ENCODE assay signal across 8 mouse cellular contexts in the genomic region with DNA sequence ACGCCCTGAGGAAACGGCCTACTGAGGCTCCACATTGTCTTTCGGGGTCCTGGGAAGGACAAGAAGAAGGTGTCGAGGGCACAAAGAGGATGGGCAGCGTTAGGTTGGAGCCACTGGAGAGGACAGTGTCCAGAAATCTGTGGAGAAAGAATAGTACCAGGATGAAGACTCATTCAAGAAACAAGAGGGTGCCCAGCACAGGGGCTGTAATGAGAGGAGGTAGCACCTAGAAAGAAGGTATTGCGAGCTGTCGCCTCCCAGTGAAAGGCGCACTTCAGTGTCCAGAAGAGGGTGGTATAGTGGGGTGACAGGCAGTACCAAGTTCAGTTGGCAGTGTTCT. TPM values are rescaled to one million over a fixed set of nuclear protein-coding genes. Genes with fewer than 3 reads are reported as not detected.
A peak's percentile ranks its signal among the peaks of the same experiment; 100 is the strongest.
DNase-seq lines count a peak whose midpoint lies in the region; ATAC-seq and TF ChIP-seq lines count a peak whose summit lies in the region.

No protein-coding gene starts in this region.

- WGBS in cerebellum, adult 2 months: 1% methylated on average over 8 of the region's 8 CpGs
- WGBS in thymus, adult 2 months: 4% methylated on average over 8 of the region's 8 CpGs
- WGBS in liver, embryonic 15.5 days (ENCODE audit: insufficient replicate concordance): 1% methylated on average over 8 of the region's 8 CpGs

- H3K36me3 ChIP-seq in thymus, adult 2 months (ENCODE audit: control insufficient read depth, insufficient read depth, low read length): no peaks in the 10 kb centered on the region; the same call in 1 of the 2 replicates
- peaks cover 26% of the 10 kb centered on the region for H3K36me3 ChIP-seq in liver, embryonic 15.5 days (replicated peaks)

- H3K4me2 ChIP-seq in liver, embryonic 15.5 days: peak overlapping the region; percentile 100

- TF ChIP-seq CTCF in cerebellum, adult 2 months (IDR thresholded peaks at IDR 0.05; ENCODE audit: borderline replicate concordance, insufficient read depth, low read depth, low read length): no peak
- TF ChIP-seq CTCF in thymus, adult 2 months (IDR thresholded peaks at IDR 0.05; ENCODE audit: borderline replicate concordance, control insufficient read depth, extremely low read depth, insufficient read depth, low read length, poor library complexity): no peak

- H3K4me1 ChIP-seq in cerebellum, adult 2 months (ENCODE audit: control insufficient read depth, insufficient read depth, low read length): peaks cover 17% of the 10 kb centered on the region
- peaks cover 17% of the 10 kb centered on the region for H3K4me1 ChIP-seq in thymus, adult 2 months (replicated peaks; ENCODE audit: control insufficient read depth, insufficient read depth, low read length)
- H3K4me1 ChIP-seq in liver, embryonic 15.5 days (replicated peaks): peaks cover 68% of the 10 kb centered on the region

- TF ChIP-seq POLR2A in cerebellum, adult 2 months (IDR thresholded peaks at IDR 0.05; ENCODE audit: borderline replicate concordance, insufficient read depth, low read length): no peak
- TF ChIP-seq POLR2A in thymus, adult 2 months (IDR thresholded peaks at IDR 0.05; ENCODE audit: control insufficient read depth, extremely low read depth, insufficient read depth, low read length, poor library complexity): no peak

- H3K9ac ChIP-seq in liver, embryonic 15.5 days: peak overlapping the region; percentile 74

- peak overlapping the region; percentile 65 for H3K27ac ChIP-seq in cerebellum, adult 2 months (ENCODE audit: insufficient read depth, low read length)
- peak overlapping the region; percentile 66 for H3K27ac ChIP-seq in thymus, adult 2 months (ENCODE audit: control insufficient read depth, insufficient read depth, low read length)
- H3K27ac ChIP-seq in liver, embryonic 15.5 days (replicated peaks): peak overlapping the region; percentile 91

- DNase-seq in cerebellum, adult 2 months: no peak
- no peak for DNase-seq in cerebellum, postnatal 36 days
- no peak for DNase-seq in thymus, adult 2 months
- DNase-seq in thymus, postnatal 4 days: no peak
- DNase-seq in urinary bladder, postnatal 14 days (ENCODE audit: low spot score): no peak
- no peak for DNase-seq in embryo, embryonic 9.5 days (ENCODE audit: extremely low spot score)

- peak; percentile 17 for ATAC-seq in liver, embryonic 15.5 days (ENCODE audit: insufficient read depth)
- no peak for ATAC-seq in megakaryocyte progenitor cell, adult 5-6 weeks (replicated peaks; ENCODE audit: poor library complexity)

- H3K27me3 ChIP-seq in cerebellum, adult 2 months (ENCODE audit: control insufficient read depth, insufficient read depth, low read length): no peaks in the 10 kb centered on the region
- H3K27me3 ChIP-seq in thymus, adult 2 months (ENCODE audit: control insufficient read depth, insufficient read depth, low read length): no peaks in the 10 kb centered on the region
- H3K27me3 ChIP-seq in liver, embryonic 15.5 days: no peaks in the 10 kb centered on the region

- H3K9me3 ChIP-seq in liver, embryonic 15.5 days (replicated peaks): no peaks in the 10 kb centered on the region

- peak overlapping the region; percentile 85 for H3K4me3 ChIP-seq in cerebellum, adult 2 months (replicated peaks; ENCODE audit: insufficient read depth, low read depth, low read length)
- peak overlapping the region; percentile 67 for H3K4me3 ChIP-seq in thymus, adult 2 months (ENCODE audit: control insufficient read depth, insufficient read depth, low read length)
- peak overlapping the region; percentile 77 for H3K4me3 ChIP-seq in liver, embryonic 15.5 days (replicated peaks)

RNA-seq across cellular contexts. Expression of gene Polr2h, which starts 0.7 kb away (rescaled TPM):
- polyA plus RNA-seq in cerebellum, adult 2 months (2012; rRNA removed): 38.6 and 41.2 TPM in 2 replicates
- 24.7 and 32.9 TPM in 2 replicates for polyA plus RNA-seq in thymus, adult 2 months (2012; rRNA removed)
- polyA plus RNA-seq in liver, embryonic 15.5 days (2015; fragmentation: Nextera tagmentation; extraction: Ambion mirVana): 36.4 and 39.3 TPM in 2 replicates
- 75.3 and 99.4 TPM in 2 replicates for total RNA-seq in megakaryocyte progenitor cell, adult 5-6 weeks (2015)
- 75.1 and 78.2 TPM in 2 replicates for total RNA-seq in megakaryocyte progenitor cell, adult 5-6 weeks (2017)

RNA-seq across cellular contexts. Expression of gene Clcn2, which starts 0.7 kb away (rescaled TPM):
- 94.4 and 97.2 TPM in 2 replicates for polyA plus RNA-seq in cerebellum, adult 2 months (2012; rRNA removed)
- 40.5 and 42.1 TPM in 2 replicates for polyA plus RNA-seq in thymus, adult 2 months (2012; rRNA removed)
- polyA plus RNA-seq in liver, embryonic 15.5 days (2015; fragmentation: Nextera tagmentation; extraction: Ambion mirVana): 9.5 and 13.7 TPM in 2 replicates
- 0.34 and 1.3 TPM in 2 replicates for total RNA-seq in megakaryocyte progenitor cell, adult 5-6 weeks (2015)
- total RNA-seq in megakaryocyte progenitor cell, adult 5-6 weeks (2017): 1.2 and 1.6 TPM in 2 replicates

RNA-seq across cellular contexts. Expression of gene Chrd, which starts 16.1 kb away (rescaled TPM):
- polyA plus RNA-seq in cerebellum, adult 2 months (2012; rRNA removed): 60.1 and 71.4 TPM in 2 replicates
- 3.6 and 3.7 TPM in 2 replicates for polyA plus RNA-seq in thymus, adult 2 months (2012; rRNA removed)
- polyA plus RNA-seq in liver, embryonic 15.5 days (2015; fragmentation: Nextera tagmentation; extraction: Ambion mirVana): 0.37 and 0.47 TPM in 2 replicates
- not detected in 2 replicates for total RNA-seq in megakaryocyte progenitor cell, adult 5-6 weeks (2015)
- not detected in 2 replicates for total RNA-seq in megakaryocyte progenitor cell, adult 5-6 weeks (2017)

RNA-seq across cellular contexts. Expression of gene Thpo, which starts 17.5 kb away (rescaled TPM):
- polyA plus RNA-seq in cerebellum, adult 2 months (2012; rRNA removed): 15.8 and 19.6 TPM in 2 replicates
- polyA plus RNA-seq in thymus, adult 2 months (2012; rRNA removed): 0.69 and 1.0 TPM in 2 replicates
- polyA plus RNA-seq in liver, embryonic 15.5 days (2015; fragmentation: Nextera tagmentation; extraction: Ambion mirVana): 5.0 and 5.6 TPM in 2 replicates
- total RNA-seq in megakaryocyte progenitor cell, adult 5-6 weeks (2015): not detected in 2 replicates
- not detected in 2 replicates for total RNA-seq in megakaryocyte progenitor cell, adult 5-6 weeks (2017)

RNA-seq across cellular contexts. Expression of gene Fam131a, which starts 23.8 kb away (rescaled TPM):
- 123 and 137 TPM in 2 replicates for polyA plus RNA-seq in cerebellum, adult 2 months (2012; rRNA removed)
- 6.9 and 8.9 TPM in 2 replicates for polyA plus RNA-seq in thymus, adult 2 months (2012; rRNA removed)
- 1.3 and 1.8 TPM in 2 replicates for polyA plus RNA-seq in liver, embryonic 15.5 days (2015; fragmentation: Nextera tagmentation; extraction: Ambion mirVana)
- total RNA-seq in megakaryocyte progenitor cell, adult 5-6 weeks (2015): not detected in 2 replicates
- 0.17 TPM in 1 of 2 replicates, not detected in the other for total RNA-seq in megakaryocyte progenitor cell, adult 5-6 weeks (2017)

Comparison
In these comparisons a context has a peak if more than half of its experiments do, and no peak if none do; other contexts are left out.
1. RNA of gene Chrd, which starts 16.1 kb away (polyA plus RNA-seq): 60.1 to 71.4 TPM in cerebellum, adult 2 months; 3.6 to 3.7 TPM in thymus, adult 2 months and 0.37 to 0.47 TPM in liver, embryonic 15.5 days; every median in the first group is over 10 times any median in the second.
2. Peak in every context shown above with its lines, with median percentiles within 50 percentile points of each other: H3K27ac ChIP-seq and H3K4me3 ChIP-seq.